Mouse (Mus musculus) lung, embryonic 16.5 days (tissue): ENCODE data around the gene Pik3r4. TPM values are rescaled to one million over a fixed set of nuclear protein-coding genes. Genes with fewer than 3 reads are reported as not detected.

Source experiments
- ATAC-seq: fragments of 200-750 bp; cut with Nextera tagmentation; 2 replicates; pipeline ENCODE4 v1.8.0; 2017; ENCODE audit warnings: low read depth, mild to moderate bottlenecking, moderate library complexity
- H3K27ac ChIP-seq: fragments of 300-500 bp; sonication (generic); 2 replicates; pipeline ENCODE4 v1.5.1; 2014; ENCODE audit warnings: mild to moderate bottlenecking, control low read depth, low read length
- H3K27me3 ChIP-seq: fragments of 300-500 bp; sonication (generic); 2 replicates; pipeline ENCODE4 v1.6.1; 2014; ENCODE audit warnings: low read depth, low read length, mixed read lengths; ENCODE audit not compliant: control insufficient read depth, insufficient read depth
- H3K36me3 ChIP-seq: fragments of 300-500 bp; sonication (generic); 2 replicates; pipeline ENCODE4 v1.6.1; 2014; ENCODE audit warnings: low read length; ENCODE audit not compliant: control insufficient read depth, insufficient read depth
- H3K4me1 ChIP-seq: fragments of 300-500 bp; sonication (generic); replicated peaks from 2 replicates; pipeline ENCODE4 v1.6.1; 2014; ENCODE audit warnings: low read length, mixed read lengths; ENCODE audit not compliant: control insufficient read depth, insufficient read depth
- H3K4me2 ChIP-seq: fragments of 300-500 bp; sonication (generic); 2 replicates; pipeline ENCODE4 v1.6.1; 2014; ENCODE audit warnings: low read depth, low read length, control low read depth
- H3K4me3 ChIP-seq: fragments of 300-500 bp; sonication (generic); 2 replicates; pipeline ENCODE4 v1.5.1; 2014; ENCODE audit warnings: mild to moderate bottlenecking, low read length, control low read depth
- H3K9ac ChIP-seq: fragments of 300-500 bp; sonication (generic); 2 replicates; pipeline ENCODE4 v1.6.1; 2014; ENCODE audit warnings: low read length, control low read depth
- H3K9me3 ChIP-seq: fragments of 300-500 bp; sonication (generic); 2 replicates; pipeline ENCODE4 v1.6.1; 2016; ENCODE audit warnings: low read length; ENCODE audit not compliant: control insufficient read depth
- WGBS: fragments of 180-500 bp; shearing (Covaris S2); extraction: QIAGEN DNeasy Blood & Tissue Kit; methylation state at CpG from one replicate; pipeline ENCODE4 v1.1.7; 2014; 5-methylcytosine and 5-hydroxymethylcytosine counted together
- polyA plus RNA-seq: library from polyadenylated mRNA; unstranded; fragments of >200 nt; fragmentation: Nextera tagmentation; extraction: Ambion mirVana; gene quantifications from 2 replicates; pipeline ENCODE4 v1.2.1, GENCODE M21; 2015

The Pik3r4 gene
- polyA plus RNA-seq, 1 experiment from 2014 or later: 20.0 TPM

DNA sequence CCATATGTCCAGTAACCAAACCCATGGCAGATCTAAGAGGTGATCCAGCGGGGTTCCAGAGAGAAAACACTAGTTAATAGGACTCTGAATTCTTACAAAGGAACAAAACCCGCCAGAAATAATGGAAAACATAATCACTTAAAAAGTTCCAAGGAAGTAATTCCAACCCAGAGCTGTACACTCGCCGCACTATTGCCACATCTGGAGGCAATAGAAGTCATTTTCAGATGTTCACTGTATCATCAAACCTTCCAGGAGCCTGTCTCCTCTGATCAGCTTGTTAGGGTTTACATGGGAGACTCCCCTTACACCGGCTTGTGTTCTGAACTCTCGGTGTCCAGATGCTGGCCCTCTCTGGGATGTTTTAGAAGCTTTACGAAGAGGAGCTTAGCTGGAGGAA, 76.6 kb downstream of the Pik3r4 start:
- Histone ChIP-seq H3K4me3 (no peak overlapping the region), H3K27me3 (no peaks in the 10 kb centered on the region), H3K4me1 (no peaks in the 10 kb centered on the region), H3K4me2 (no peak overlapping the region), H3K27ac (no peak overlapping the region), H3K9ac (no peak overlapping the region), H3K36me3 (no peaks in the 10 kb centered on the region), H3K9me3 (no peaks in the 10 kb centered on the region)
- ATAC-seq: no peak
- 79% methylated on average over 7 of the region's 7 CpGs for WGBS

DNA sequence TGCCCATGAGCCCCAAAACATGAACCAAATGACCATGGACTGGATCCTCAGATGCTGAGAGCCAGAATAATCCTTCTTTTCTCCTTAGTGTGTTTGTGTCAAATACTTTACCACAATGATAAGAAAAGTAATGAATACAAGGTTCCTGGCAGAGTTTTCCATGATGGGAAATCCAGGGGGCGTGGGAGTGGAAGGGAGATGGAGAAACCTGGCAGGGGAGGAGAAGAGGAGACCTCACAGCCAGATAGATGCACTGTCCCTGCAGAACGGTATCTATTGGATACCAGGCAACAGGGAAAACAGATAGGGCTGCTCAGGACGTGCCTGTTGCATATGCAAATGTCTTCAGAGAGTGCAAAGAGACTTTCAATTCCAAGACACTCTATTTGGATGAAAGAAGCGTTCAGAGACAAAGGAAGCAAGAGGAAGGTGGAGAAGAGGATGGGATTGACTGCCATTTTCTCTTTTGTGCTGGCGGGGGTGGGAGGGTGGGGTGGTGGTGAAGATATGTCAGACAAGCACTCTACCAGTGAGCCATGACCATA, 77.1 kb downstream of the Pik3r4 start:
- Histone ChIP-seq H3K27ac (no peak overlapping the region), H3K4me2 (no peak overlapping the region), H3K27me3 (no peaks in the 10 kb centered on the region), H3K9me3 (no peaks in the 10 kb centered on the region), H3K4me3 (no peak overlapping the region), H3K36me3 (no peaks in the 10 kb centered on the region), H3K9ac (no peak overlapping the region), H3K4me1 (no peaks in the 10 kb centered on the region)
- 54% methylated on average over 5 of the region's 5 CpGs for WGBS
- ATAC-seq: no peak

DNA sequence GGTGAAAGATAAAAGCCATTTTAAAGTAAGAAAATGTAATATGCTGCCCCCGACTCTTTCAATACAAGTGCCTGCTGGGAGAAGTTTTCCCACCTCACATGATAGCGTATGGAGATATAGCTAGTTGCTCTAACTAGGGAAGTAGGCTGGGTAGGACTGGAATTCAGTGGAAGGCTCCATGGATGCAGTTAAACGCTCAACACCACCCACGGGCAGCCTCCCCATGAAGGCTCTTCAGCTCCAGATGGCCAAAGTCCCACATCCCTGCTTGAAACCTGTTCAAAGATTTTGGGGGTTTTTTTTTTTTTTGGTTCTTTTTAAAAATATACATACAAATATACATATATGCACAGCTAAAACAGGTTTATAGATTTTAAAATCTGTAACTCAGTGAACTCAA, 77.7 kb downstream of the Pik3r4 start:
- Histone ChIP-seq H3K4me1 (no peaks in the 10 kb centered on the region), H3K9ac (no peak overlapping the region), H3K4me2 (no peak overlapping the region), H3K36me3 (no peaks in the 10 kb centered on the region), H3K4me3 (no peak overlapping the region), H3K27ac (no peak overlapping the region), H3K27me3 (no peaks in the 10 kb centered on the region), H3K9me3 (no peaks in the 10 kb centered on the region)
- no peak for ATAC-seq
- WGBS: 72% methylated on average over 4 of the region's 4 CpGs

DNA sequence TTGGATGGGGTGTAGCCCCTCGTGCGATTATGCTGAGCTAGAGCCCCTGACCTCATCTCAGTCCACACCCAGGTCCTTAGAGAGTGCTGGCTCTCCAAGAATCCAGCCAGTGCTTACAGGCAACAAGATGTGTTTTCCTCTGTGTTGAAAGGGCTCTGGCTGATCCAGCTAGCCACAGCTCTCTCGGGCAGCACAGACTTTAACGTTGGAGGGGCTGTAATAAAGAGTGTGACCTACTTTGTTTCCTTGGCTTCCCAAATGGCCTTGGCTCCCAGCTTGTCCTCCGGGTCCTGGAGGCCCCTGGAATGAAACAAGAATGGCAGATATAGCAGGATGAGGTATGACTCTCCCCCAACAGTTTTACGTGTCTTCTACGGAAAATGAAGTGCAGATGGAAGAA, 89.2 kb downstream of the Pik3r4 start:
- Histone ChIP-seq H3K4me3 (no peak overlapping the region), H3K27ac (no peak overlapping the region), H3K4me1 (no peaks in the 10 kb centered on the region), H3K4me2 (no peak overlapping the region), H3K9me3 (no peaks in the 10 kb centered on the region), H3K27me3 (no peaks in the 10 kb centered on the region), H3K36me3 (no peaks in the 10 kb centered on the region), H3K9ac (no peak overlapping the region)
- WGBS: 64% methylated on average over 7 of the region's 7 CpGs
- ATAC-seq: no peak

DNA sequence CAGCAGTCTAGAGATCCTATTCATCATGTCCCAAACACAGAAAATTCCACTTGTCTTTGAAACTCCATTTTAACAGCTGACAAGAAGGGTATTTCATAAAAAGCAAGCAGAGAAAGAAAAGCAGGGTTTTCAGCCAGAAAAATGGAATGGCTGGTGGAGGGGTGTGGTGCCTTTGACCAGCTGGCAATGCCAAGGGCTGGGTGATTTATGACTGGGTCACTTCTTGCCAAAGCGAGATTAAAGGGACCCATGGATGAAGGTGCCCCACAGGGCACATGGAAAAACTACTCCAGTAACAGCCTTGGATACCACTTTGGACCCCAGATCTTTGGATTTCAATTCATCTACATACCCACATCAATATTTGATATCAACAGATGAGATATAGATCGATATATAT, 91.9 kb downstream of the Pik3r4 start:
- no peak overlapping the region for H3K4me3 ChIP-seq
- no peak overlapping the region for H3K4me2 ChIP-seq
- H3K27ac ChIP-seq: no peak overlapping the region
- H3K36me3 ChIP-seq: no peaks in the 10 kb centered on the region
- H3K4me1 ChIP-seq: no peaks in the 10 kb centered on the region
- H3K27me3 ChIP-seq: no peaks in the 10 kb centered on the region
- no peak for ATAC-seq
- no peaks in the 10 kb centered on the region for H3K9me3 ChIP-seq
- 67% methylated on average over 2 of the region's 2 CpGs for WGBS
- H3K9ac ChIP-seq: no peak overlapping the region

DNA sequence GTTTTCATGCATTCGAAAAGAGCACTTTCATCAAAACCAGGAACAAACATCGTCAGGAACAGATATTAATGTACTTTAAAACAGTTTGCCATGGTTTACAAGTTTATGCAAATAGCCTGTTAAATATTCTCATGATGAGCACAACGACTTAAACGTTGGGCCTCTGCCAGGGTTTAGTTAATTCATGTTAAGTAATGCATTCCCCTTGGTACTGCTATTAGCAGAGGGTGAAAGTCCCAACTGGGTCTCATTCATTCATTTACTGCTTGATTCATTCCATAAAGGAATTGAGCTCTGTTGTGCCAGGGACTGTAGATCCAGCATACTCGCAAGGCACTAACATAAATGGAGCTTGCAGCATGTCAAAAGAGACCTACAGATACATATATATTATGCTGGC, 92.4 kb downstream of the Pik3r4 start:
- no peak overlapping the region for H3K4me3 ChIP-seq
- ATAC-seq: no peak
- H3K4me2 ChIP-seq: no peak overlapping the region
- no peaks in the 10 kb centered on the region for H3K4me1 ChIP-seq
- 78% methylated on average over 5 of the region's 5 CpGs for WGBS
- H3K9ac ChIP-seq: no peak overlapping the region
- no peaks in the 10 kb centered on the region for H3K36me3 ChIP-seq
- no peaks in the 10 kb centered on the region for H3K9me3 ChIP-seq
- H3K27ac ChIP-seq: no peak overlapping the region
- no peaks in the 10 kb centered on the region for H3K27me3 ChIP-seq

Other genes starting within 250 kb of the Pik3r4 start
- gene Aste1, start 247.6 kb upstream of the Pik3r4 start, polyA plus RNA-seq: 15.0 and 16.1 TPM in 2 replicates
- 2.1 and 3.2 TPM in 2 replicates for gene Nek11, start 247.5 kb upstream of the Pik3r4 start, polyA plus RNA-seq
- 65.2 and 70.6 TPM in 2 replicates for gene Atp2c1, start 115.7 kb upstream of the Pik3r4 start, polyA plus RNA-seq
- gene Col6a6, start 185.2 kb downstream of the Pik3r4 start, polyA plus RNA-seq: 1.3 and 1.7 TPM in 2 replicates